Comparison of ENCODE assay signal across 14 mouse cellular contexts in genomic region chr10:21847026-21847820, GRCm38 (mm10). TPM values are rescaled to one million over a fixed set of nuclear protein-coding genes. Genes with fewer than 3 reads are reported as not detected.
DNase-seq lines count a peak whose midpoint lies in the region; ATAC-seq and TF ChIP-seq lines count a peak whose summit lies in the region.
"Had no signal": no experiment of that assay in that cellular context is flagged by ENCODE, and none has a peak within 500 bp of the region (broad histone marks: within the 10 kb centered on the region; RNA-seq: fewer than 3 reads in every experiment).

No protein-coding gene starts in this region.

- H3K27ac ChIP-seq in intestine, embryonic 15.5 days, result peak overlapping the region; percentile 6; the same call in 1 of the 2 replicates
- H3K27ac ChIP-seq in intestine, postnatal 0 days (ENCODE audit: low read depth, low read length), result no peak overlapping the region
- H3K27ac ChIP-seq in forebrain, embryonic 13.5 days, result no peak overlapping the region
- H3K27ac ChIP-seq: liver, embryonic 13.5 days; midbrain, embryonic 10.5 days; neural tube, embryonic 12.5 days had no signal

- no peak overlapping the region for H3K4me3 ChIP-seq in intestine, embryonic 15.5 days (replicated peaks)
- no peak overlapping the region for H3K4me3 ChIP-seq in intestine, postnatal 0 days (ENCODE audit: low read depth, low read length)
- H3K4me3 ChIP-seq in forebrain, embryonic 13.5 days, result no peak overlapping the region
- H3K4me3 ChIP-seq: liver, embryonic 13.5 days; midbrain, embryonic 10.5 days; neural tube, embryonic 12.5 days had no signal

- no peaks in the 10 kb centered on the region for H3K27me3 ChIP-seq in intestine, embryonic 15.5 days (replicated peaks)
- H3K27me3 ChIP-seq in intestine, postnatal 0 days (replicated peaks; ENCODE audit: control insufficient read depth, insufficient read depth, low read length), result no peaks in the 10 kb centered on the region
- H3K27me3 ChIP-seq in forebrain, embryonic 13.5 days, result no peaks in the 10 kb centered on the region
- H3K27me3 ChIP-seq: liver, embryonic 13.5 days; neural tube, embryonic 12.5 days had no signal

- TF ChIP-seq CTCF in intestine, postnatal 0 days (IDR thresholded peaks at IDR 0.05; ENCODE audit: low read depth), result no peak

- no peak overlapping the region for H3K9ac ChIP-seq in intestine, embryonic 15.5 days
- no peak overlapping the region for H3K9ac ChIP-seq in intestine, postnatal 0 days (ENCODE audit: low read depth, low read length)
- H3K9ac ChIP-seq in forebrain, embryonic 13.5 days, result no peak overlapping the region
- H3K9ac ChIP-seq: liver, embryonic 13.5 days; neural tube, embryonic 12.5 days had no signal

- intact Hi-C loops in left cerebral cortex, postnatal 4 days (cut with DNase I), result no loop called here

- WGBS in intestine, embryonic 15.5 days, result 67% methylated on average over 11 of the region's 11 CpGs
- WGBS in intestine, postnatal 0 days, result 68% methylated on average over 11 of the region's 11 CpGs
- WGBS in forebrain, embryonic 13.5 days, result 87% methylated on average over 11 of the region's 11 CpGs

- no peaks in the 10 kb centered on the region for H3K4me1 ChIP-seq in intestine, embryonic 15.5 days (replicated peaks)
- 0 out of 2 replicates have a peak, but pooled peaks cover 3% of the 10 kb centered on the region for H3K4me1 ChIP-seq in intestine, postnatal 0 days (replicated peaks; ENCODE audit: control insufficient read depth, insufficient read depth, low read length)
- no peaks in the 10 kb centered on the region for H3K4me1 ChIP-seq in forebrain, embryonic 13.5 days
- H3K4me1 ChIP-seq: liver, embryonic 13.5 days; neural tube, embryonic 12.5 days had no signal

- no peaks in the 10 kb centered on the region for H3K36me3 ChIP-seq in intestine, embryonic 15.5 days
- H3K36me3 ChIP-seq in intestine, postnatal 0 days (ENCODE audit: control insufficient read depth, insufficient read depth), result no peaks in the 10 kb centered on the region
- no peaks in the 10 kb centered on the region for H3K36me3 ChIP-seq in forebrain, embryonic 13.5 days (ENCODE audit: poor library complexity, severe bottlenecking)
- H3K36me3 ChIP-seq: liver, embryonic 13.5 days; midbrain, embryonic 10.5 days; neural tube, embryonic 12.5 days had no signal

- ATAC-seq in intestine, embryonic 15.5 days, result no peak
- ATAC-seq in intestine, postnatal 0 days, result no peak
- ATAC-seq in megakaryocyte progenitor cell, adult 5-6 weeks (replicated peaks; ENCODE audit: poor library complexity), result peak; percentile 46; the same call in 1 of the 2 replicates
- no peak for ATAC-seq in forebrain, embryonic 13.5 days
- ATAC-seq: forebrain, embryonic 16.5 days had no signal

- H3K4me2 ChIP-seq in intestine, embryonic 15.5 days (replicated peaks), result no peak overlapping the region
- no peak overlapping the region for H3K4me2 ChIP-seq in intestine, postnatal 0 days (replicated peaks; ENCODE audit: low read depth)
- no peak overlapping the region for H3K4me2 ChIP-seq in forebrain, embryonic 13.5 days
- H3K4me2 ChIP-seq: liver, embryonic 13.5 days; neural tube, embryonic 12.5 days had no signal

- H3K9me3 ChIP-seq in intestine, embryonic 15.5 days, result no peaks in the 10 kb centered on the region
- H3K9me3 ChIP-seq in intestine, postnatal 0 days (ENCODE audit: control insufficient read depth), result no peaks in the 10 kb centered on the region
- H3K9me3 ChIP-seq in forebrain, embryonic 13.5 days (replicated peaks), result no peaks in the 10 kb centered on the region
- H3K9me3 ChIP-seq: liver, embryonic 13.5 days; midbrain, embryonic 10.5 days; neural tube, embryonic 12.5 days had no signal

- peak; percentile 66 for DNase-seq in NIH3T3 (ENCODE audit: low read depth)
- peak; percentile 72 for DNase-seq in fibroblast of lung, adult 2 months (ENCODE audit: low read depth)
- DNase-seq in thymus, postnatal 0 days (ENCODE audit: low spot score), result no peak
- DNase-seq in left cerebral cortex, postnatal 4 days, result no peak
- DNase-seq: embryo, embryonic 11 days; heart, postnatal 36 days; liver, embryonic 13.5 days had no signal

RNA-seq across cellular contexts. Expression of gene Sgk1, which starts 34.8 kb away (rescaled TPM):
- polyA plus RNA-seq in intestine, embryonic 15.5 days (2015; fragmentation: Nextera tagmentation; extraction: Ambion mirVana), result 30.6 and 36.7 TPM in 2 replicates
- polyA plus RNA-seq in intestine, postnatal 0 days (2015; fragmentation: Nextera tagmentation; extraction: Ambion mirVana), result 118 and 162 TPM in 2 replicates
- 5.4 and 11.5 TPM in 2 replicates for total RNA-seq in megakaryocyte progenitor cell, adult 5-6 weeks (2015)
- 8.9 and 28.0 TPM in 2 replicates for total RNA-seq in megakaryocyte progenitor cell, adult 5-6 weeks (2017)
- polyA plus RNA-seq in thymus, postnatal 0 days (2015; fragmentation: Nextera tagmentation; extraction: Ambion mirVana), result 24.0 and 26.0 TPM in 2 replicates
- 16.3 and 18.3 TPM in 2 replicates for polyA plus RNA-seq in forebrain, embryonic 13.5 days (2015; fragmentation: Nextera tagmentation; extraction: Ambion mirVana)
- 10 to 100 TPM; 70.3 to 86.9 TPM for total RNA-seq in left cerebral cortex, postnatal 4 days (2021)

Comparison
In these comparisons a context has a peak if more than half of its experiments do, and no peak if none do; other contexts are left out.
1. DNase-seq: peak in NIH3T3 (single experiment) and fibroblast of lung, adult 2 months (single experiment); none in thymus, postnatal 0 days (single experiment) and left cerebral cortex, postnatal 4 days (single experiment).